Mouse (Mus musculus) forebrain, embryonic 15.5 days (tissue): ENCODE data around the gene Ncapg2. TPM values are rescaled to one million over a fixed set of nuclear protein-coding genes. Genes with fewer than 3 reads are reported as not detected.

Experiments
- ATAC-seq: fragments of 200-750 bp; cut with Nextera tagmentation; replicated peaks from 2 replicates; pipeline ENCODE4 v1.8.0; 2017; ENCODE audit warnings: mild to moderate bottlenecking, moderate TSS enrichment, moderate library complexity
- H3K27ac ChIP-seq: fragments of 300-500 bp; sonication (generic); replicated peaks from 2 replicates; pipeline ENCODE4 v1.5.1; 2015; ENCODE audit warnings: mild to moderate bottlenecking, inconsistent platforms
- H3K27me3 ChIP-seq: fragments of 300-500 bp; sonication (generic); 2 replicates; pipeline ENCODE4 v1.6.1; 2015; ENCODE audit warnings: inconsistent platforms
- H3K36me3 ChIP-seq: fragments of 300-500 bp; sonication (generic); 2 replicates; pipeline ENCODE4 v1.6.1; 2015; ENCODE audit warnings: mild to moderate bottlenecking, inconsistent platforms
- H3K4me1 ChIP-seq: fragments of 300-500 bp; sonication (generic); 2 replicates; pipeline ENCODE4 v1.6.1; 2015; ENCODE audit warnings: inconsistent platforms
- H3K4me2 ChIP-seq: fragments of 300-500 bp; sonication (generic); replicated peaks from 2 replicates; pipeline ENCODE4 v1.6.1; 2015; ENCODE audit warnings: mild to moderate bottlenecking, inconsistent platforms
- H3K4me3 ChIP-seq: fragments of 300-500 bp; sonication (generic); 2 replicates; pipeline ENCODE4 v1.5.1; 2015; ENCODE audit warnings: mild to moderate bottlenecking, inconsistent platforms
- H3K9ac ChIP-seq: fragments of 300-500 bp; sonication (generic); replicated peaks from 2 replicates; pipeline ENCODE4 v1.6.1; 2015; ENCODE audit warnings: mild to moderate bottlenecking, inconsistent platforms
- H3K9me3 ChIP-seq: fragments of 300-500 bp; sonication (generic); 2 replicates; pipeline ENCODE4 v1.6.1; 2016; ENCODE audit warnings: inconsistent platforms
- WGBS: fragments of 180-500 bp; shearing (Covaris S2); methylation state at CpG from one replicate; pipeline ENCODE4 v1.1.7; 2015; ENCODE audit warnings: mixed read lengths; 5-methylcytosine and 5-hydroxymethylcytosine counted together
- polyA plus RNA-seq: library from polyadenylated mRNA; unstranded; fragments of >200 nt; fragmentation: Nextera tagmentation; extraction: Ambion mirVana; gene quantifications from 2 replicates; pipeline ENCODE4 v1.2.1, GENCODE M21; 2015

Ncapg2 gene
- polyA plus RNA-seq, 1 experiment from 2014 or later, result 19.1 TPM

- Histone ChIP-seq H3K36me3 (peaks cover 9% of the 10 kb centered on the region; the same call in 1 of the 2 replicates), H3K4me1 (no peaks in the 10 kb centered on the region), H3K4me3 (no peak overlapping the region), H3K27ac (no peak overlapping the region), H3K27me3 (no peaks in the 10 kb centered on the region), H3K4me2 (no peak overlapping the region), H3K9ac (no peak overlapping the region), H3K9me3 (no peaks in the 10 kb centered on the region)
- ATAC-seq, result no peak
- 95% methylated on average over 6 of the region's 6 CpGs for WGBS
These were observed 55.3 kb downstream of the Ncapg2 start for GRCm38 (mm10) chr12:116460379-116461065.

GRCm38 (mm10) chr12:116467030-116467429 lies 61.8 kb downstream of the Ncapg2 start:
- Histone ChIP-seq H3K9ac (no peak overlapping the region), H3K36me3 (no peaks in the 10 kb centered on the region), H3K27ac (no peak overlapping the region), H3K4me2 (no peak overlapping the region), H3K4me3 (no peak overlapping the region), H3K9me3 (no peaks in the 10 kb centered on the region), H3K27me3 (no peaks in the 10 kb centered on the region), H3K4me1 (no peaks in the 10 kb centered on the region)
- 95% methylated on average over 5 of the region's 5 CpGs for WGBS
- no peak for ATAC-seq

- Histone ChIP-seq H3K9ac (no peak overlapping the region), H3K9me3 (no peaks in the 10 kb centered on the region), H3K36me3 (no peaks in the 10 kb centered on the region), H3K4me3 (no peak overlapping the region), H3K27ac (no peak overlapping the region), H3K4me1 (no peaks in the 10 kb centered on the region), H3K4me2 (no peak overlapping the region), H3K27me3 (no peaks in the 10 kb centered on the region)
- WGBS, result 83% methylated on average over 1 of the region's 1 CpGs
- ATAC-seq, result no peak
These were observed 63.1 kb downstream of the Ncapg2 start for GRCm38 (mm10) chr12:116468348-116468747.

GRCm38 (mm10) chr12:116469096-116469495 lies 63.9 kb downstream of the Ncapg2 start:
- H3K4me2 ChIP-seq, result no peak overlapping the region
- no peaks in the 10 kb centered on the region for H3K27me3 ChIP-seq
- ATAC-seq, result no peak
- WGBS, result 85% methylated on average over 3 of the region's 3 CpGs
- no peak overlapping the region for H3K4me3 ChIP-seq
- no peak overlapping the region for H3K27ac ChIP-seq
- H3K4me1 ChIP-seq, result no peaks in the 10 kb centered on the region
- H3K36me3 ChIP-seq, result no peaks in the 10 kb centered on the region
- no peaks in the 10 kb centered on the region for H3K9me3 ChIP-seq
- no peak overlapping the region for H3K9ac ChIP-seq

- H3K27me3 ChIP-seq, result no peaks in the 10 kb centered on the region
- H3K9me3 ChIP-seq, result no peaks in the 10 kb centered on the region
- no peak overlapping the region for H3K4me2 ChIP-seq
- no peak overlapping the region for H3K4me3 ChIP-seq
- ATAC-seq, result no peak
- WGBS, result 89% methylated on average over 2 of the region's 2 CpGs
- H3K9ac ChIP-seq, result no peak overlapping the region
- no peaks in the 10 kb centered on the region for H3K36me3 ChIP-seq
- no peaks in the 10 kb centered on the region for H3K4me1 ChIP-seq
- no peak overlapping the region for H3K27ac ChIP-seq
These were observed 68.1 kb downstream of the Ncapg2 start for GRCm38 (mm10) chr12:116473264-116473663.

- Histone ChIP-seq H3K9ac (no peak overlapping the region), H3K4me2 (no peak overlapping the region), H3K9me3 (no peaks in the 10 kb centered on the region), H3K4me3 (no peak overlapping the region), H3K27me3 (no peaks in the 10 kb centered on the region), H3K27ac (no peak overlapping the region), H3K36me3 (no peaks in the 10 kb centered on the region), H3K4me1 (no peaks in the 10 kb centered on the region)
- no peak for ATAC-seq
These were observed 68.6 kb downstream of the Ncapg2 start for GRCm38 (mm10) chr12:116473761-116474160.

- Histone ChIP-seq H3K9ac (no peak overlapping the region), H3K4me2 (no peak overlapping the region), H3K4me1 (no peaks in the 10 kb centered on the region), H3K27ac (no peak overlapping the region), H3K36me3 (no peaks in the 10 kb centered on the region), H3K4me3 (no peak overlapping the region), H3K27me3 (no peaks in the 10 kb centered on the region), H3K9me3 (no peaks in the 10 kb centered on the region)
- WGBS, result 78% methylated on average over 3 of the region's 3 CpGs
- no peak for ATAC-seq
These were observed 69.5 kb downstream of the Ncapg2 start for GRCm38 (mm10) chr12:116474676-116475075.

- no peak for ATAC-seq
- Histone ChIP-seq H3K36me3 (no peaks in the 10 kb centered on the region), H3K4me2 (no peak overlapping the region)
These were observed 73.6 kb downstream of the Ncapg2 start for GRCm38 (mm10) chr12:116478771-116479170.

GRCm38 (mm10) chr12:116481921-116482320 lies 76.7 kb downstream of the Ncapg2 start:
- H3K4me3 ChIP-seq, result no peak overlapping the region
- no peaks in the 10 kb centered on the region for H3K27me3 ChIP-seq
- no peak overlapping the region for H3K4me2 ChIP-seq
- no peaks in the 10 kb centered on the region for H3K9me3 ChIP-seq
- peaks cover 10% of the 10 kb centered on the region; the same call in 1 of the 2 replicates for H3K4me1 ChIP-seq
- 89% methylated on average over 1 of the region's 1 CpGs for WGBS
- H3K36me3 ChIP-seq, result no peaks in the 10 kb centered on the region
- H3K9ac ChIP-seq, result no peak overlapping the region
- ATAC-seq, result no peak
- H3K27ac ChIP-seq, result no peak overlapping the region

More at GRCm38 (mm10) chr12:116478771-116479170, 73.6 kb downstream of the Ncapg2 start:
- no peak overlapping the region for H3K27ac ChIP-seq
- H3K9me3 ChIP-seq, result no peaks in the 10 kb centered on the region
- no peaks in the 10 kb centered on the region for H3K27me3 ChIP-seq
- WGBS, result 51% methylated on average over 1 of the region's 1 CpGs
- H3K9ac ChIP-seq, result no peak overlapping the region
- H3K4me1 ChIP-seq, result no peaks in the 10 kb centered on the region
- no peak overlapping the region for H3K4me3 ChIP-seq

GRCm38 (mm10) chr12:116483581-116483980 lies 78.4 kb downstream of the Ncapg2 start:
- 78% methylated on average over 2 of the region's 2 CpGs for WGBS
- Histone ChIP-seq H3K27me3 (no peaks in the 10 kb centered on the region), H3K9ac (no peak overlapping the region), H3K4me1 (peaks cover 13% of the 10 kb centered on the region; the same call in 1 of the 2 replicates), H3K4me2 (no peak overlapping the region), H3K9me3 (no peaks in the 10 kb centered on the region), H3K4me3 (no peak overlapping the region), H3K36me3 (no peaks in the 10 kb centered on the region), H3K27ac (no peak overlapping the region)
- ATAC-seq, result no peak

- Histone ChIP-seq H3K4me3 (peak overlapping the region; percentile 82), H3K4me1 (peaks cover 13% of the 10 kb centered on the region; the same call in 1 of the 2 replicates), H3K27ac (peak overlapping the region; percentile 91; the same call in 1 of the 2 replicates), H3K36me3 (no peaks in the 10 kb centered on the region), H3K4me2 (peak overlapping the region; percentile 79), H3K27me3 (no peaks in the 10 kb centered on the region), H3K9ac (peak overlapping the region; percentile 74), H3K9me3 (no peaks in the 10 kb centered on the region)
- 75% methylated on average over 8 of the region's 8 CpGs for WGBS
- no peak; the same call in 1 of the 2 replicates for ATAC-seq
These were observed 79.8 kb downstream of the Ncapg2 start for GRCm38 (mm10) chr12:116484991-116485390.

- WGBS, result under 1% methylated on average over 83 of the region's 86 CpGs
- ATAC-seq, result peak; percentile 93
These were observed 80.6 kb downstream of the Ncapg2 start, which contains the start of gene Ptprn2 for GRCm38 (mm10) chr12:116485591-116486403. Gene Ptprn2 (plus strand): TSS chr12:116485720.

More at GRCm38 (mm10) chr12:116485591-116486403, 80.6 kb downstream of the Ncapg2 start, which contains the start of gene Ptprn2:
- no peaks in the 10 kb centered on the region for H3K36me3 ChIP-seq
- no peaks in the 10 kb centered on the region for H3K27me3 ChIP-seq
- H3K4me2 ChIP-seq, result peak within 1 kb of the TSS; percentile 79
- peaks cover 13% of the 10 kb centered on the region; the same call in 1 of the 2 replicates for H3K4me1 ChIP-seq
- H3K27ac ChIP-seq, result peak within 1 kb of the TSS; percentile 91
- H3K9ac ChIP-seq, result peak within 1 kb of the TSS; percentile 74
- peak within 1 kb of the TSS; percentile 82 for H3K4me3 ChIP-seq
- H3K9me3 ChIP-seq, result no peaks in the 10 kb centered on the region
